Mouse (Mus musculus): ENCODE measurements around the gene Bloc1s4. TPM values are rescaled to one million over a fixed set of nuclear protein-coding genes. Genes with fewer than 3 reads are reported as not detected.

The Bloc1s4 gene
- polyA plus RNA-seq (2021; fragmentation: Nextera tagmentation), result 23.1 and 30.5 TPM in 2 replicates
- long read RNA-seq, experiment 1, transcript Bloc1s4-201 (1 exons, 1,273 nt), result major isoform, 67 of 67 reads
- long read RNA-seq, experiment 1, partial matches to known transcripts, result 0 of 67 reads
- long read RNA-seq, experiment 1, other reads (novel, unspliced or antisense), result 0 of 67 reads
- long read RNA-seq, experiment 2, transcript Bloc1s4-201 (1 exons, 1,273 nt), result major isoform, 30 of 30 reads
- long read RNA-seq, experiment 2, partial matches to known transcripts, result 0 of 30 reads
- long read RNA-seq, experiment 2, other reads (novel, unspliced or antisense), result 0 of 30 reads

GRCm38 (mm10) chr5:36748536-36749061, at the start of gene Bloc1s4:
Gene Bloc1s4 (minus strand): TSS chr5:36748650.

GRCm38 (mm10) chr5:36796296-36797014, 48.0 kb upstream of the Bloc1s4 start, which contains the start of gene Mrfap1:
Gene Mrfap1 (minus strand): TSS chr5:36796772.

Other genes with a start within 250 kb of the Bloc1s4 start
- gene Tbc1d14, start 155.4 kb downstream of the Bloc1s4 start, polyA plus RNA-seq (2021; fragmentation: Nextera tagmentation), result 17.6 and 19.9 TPM in 2 replicates
- 11.3 and 12.6 TPM in 2 replicates for gene D5Ertd579e, start 52.6 kb downstream of the Bloc1s4 start, polyA plus RNA-seq (2021; fragmentation: Nextera tagmentation)
- gene Mrfap1, start 48.1 kb upstream of the Bloc1s4 start, polyA plus RNA-seq (2021; fragmentation: Nextera tagmentation), result 572 and 619 TPM in 2 replicates
- gene Man2b2, start 82.0 kb upstream of the Bloc1s4 start, polyA plus RNA-seq (2021; fragmentation: Nextera tagmentation), result 17.1 and 23.6 TPM in 2 replicates
- 84.1 and 218 TPM in 2 replicates for gene Ppp2r2c, start 119.9 kb upstream of the Bloc1s4 start, polyA plus RNA-seq (2021; fragmentation: Nextera tagmentation)
- gene Wfs1, start 240.6 kb upstream of the Bloc1s4 start, polyA plus RNA-seq (2021; fragmentation: Nextera tagmentation), result 65.7 and 67.1 TPM in 2 replicates

Data from left cerebral cortex, adult 6 months (tissue).